Mouse (Mus musculus): ENCODE data around the gene Ccdc92. TPM values are rescaled to one million over a fixed set of nuclear protein-coding genes. Genes with fewer than 3 reads are reported as not detected.

The Ccdc92 gene
- polyA plus RNA-seq (2015; fragmentation: Nextera tagmentation; extraction: Ambion mirVana), result 4.1 and 4.3 TPM in 2 replicates

- Histone ChIP-seq H3K9ac (ENCODE audit: low read depth, low read length) (peak within 1 kb of the TSS; percentile 87), H3K9me3 (ENCODE audit: control insufficient read depth, low read length) (no peaks in the 10 kb centered on the region), H3K4me3 (ENCODE audit: low read length) (peak within 1 kb of the TSS; percentile 96), H3K36me3 (ENCODE audit: control insufficient read depth, insufficient read depth, low read length) (no peaks in the 10 kb centered on the region), H3K27me3 (replicated peaks; ENCODE audit: control insufficient read depth, insufficient read depth, low read length) (peaks cover 13% of the 10 kb centered on the region), H3K27ac (ENCODE audit: low read length) (peak within 1 kb of the TSS; percentile 91), H3K4me1 (ENCODE audit: control insufficient read depth, insufficient read depth, low read length) (peaks cover 16% of the 10 kb centered on the region), H3K4me2 (ENCODE audit: low read depth, low read length) (peak within 1 kb of the TSS; percentile 100)
- WGBS, result under 1% methylated on average over 87 of the region's 103 CpGs
- peak; percentile 96 for ATAC-seq
Measured at GRCm38 (mm10) chr5:124862013-124862866, at the start of gene Ccdc92, which contains the start of gene Zfp664. Ccdc92 (minus strand) TSS chr5:124862424. Zfp664 (plus strand) TSS chr5:124862691.

DNA sequence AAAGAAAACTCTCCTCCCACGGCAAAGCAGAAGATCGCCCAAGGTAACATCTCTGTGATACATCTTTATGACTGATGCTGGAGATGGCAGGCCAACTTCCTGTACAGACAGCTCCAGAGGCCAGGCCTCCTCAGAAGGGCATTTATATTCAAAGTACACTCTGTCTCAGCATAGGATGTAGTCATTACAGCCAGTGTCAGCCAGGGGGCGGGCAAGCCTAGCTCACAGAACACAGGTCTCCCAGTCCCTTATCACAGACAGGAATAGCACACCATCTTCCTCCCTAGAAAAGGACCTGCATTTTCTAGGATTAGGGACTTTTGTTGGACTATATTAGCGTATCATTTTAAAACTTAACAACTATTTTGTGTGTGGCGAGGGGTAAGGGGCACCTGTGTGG lies 46.6 kb upstream of the Ccdc92 start:
- H3K36me3 ChIP-seq (ENCODE audit: control insufficient read depth, insufficient read depth, low read length), result no peaks in the 10 kb centered on the region
- no peaks in the 10 kb centered on the region for H3K9me3 ChIP-seq (ENCODE audit: control insufficient read depth, low read length)
- H3K4me2 ChIP-seq (ENCODE audit: low read depth, low read length), result no peak overlapping the region
- peak; percentile 62 for ATAC-seq
- H3K4me3 ChIP-seq (ENCODE audit: low read length), result no peak overlapping the region
- 22% methylated on average over 5 of the region's 5 CpGs for WGBS
- no peaks in the 10 kb centered on the region for H3K4me1 ChIP-seq (ENCODE audit: control insufficient read depth, insufficient read depth, low read length)
- no peaks in the 10 kb centered on the region for H3K27me3 ChIP-seq (replicated peaks; ENCODE audit: control insufficient read depth, insufficient read depth, low read length)
- H3K27ac ChIP-seq (ENCODE audit: low read length), result no peak overlapping the region
- no peak overlapping the region for H3K9ac ChIP-seq (ENCODE audit: low read depth, low read length)

GRCm38 (mm10) chr5:124906890-124907289 lies 44.7 kb upstream of the Ccdc92 start:
- 66% methylated on average over 13 of the region's 13 CpGs for WGBS
- Histone ChIP-seq H3K27me3 (replicated peaks; ENCODE audit: control insufficient read depth, insufficient read depth, low read length) (no peaks in the 10 kb centered on the region), H3K9me3 (ENCODE audit: control insufficient read depth, low read length) (no peaks in the 10 kb centered on the region), H3K36me3 (ENCODE audit: control insufficient read depth, insufficient read depth, low read length) (no peaks in the 10 kb centered on the region), H3K4me1 (ENCODE audit: control insufficient read depth, insufficient read depth, low read length) (peaks cover 3% of the 10 kb centered on the region; the same call in 1 of the 2 replicates), H3K27ac (ENCODE audit: low read length) (no peak overlapping the region), H3K9ac (ENCODE audit: low read depth, low read length) (no peak overlapping the region), H3K4me3 (ENCODE audit: low read length) (no peak overlapping the region), H3K4me2 (ENCODE audit: low read depth, low read length) (no peak overlapping the region)
- no peak for ATAC-seq

DNA sequence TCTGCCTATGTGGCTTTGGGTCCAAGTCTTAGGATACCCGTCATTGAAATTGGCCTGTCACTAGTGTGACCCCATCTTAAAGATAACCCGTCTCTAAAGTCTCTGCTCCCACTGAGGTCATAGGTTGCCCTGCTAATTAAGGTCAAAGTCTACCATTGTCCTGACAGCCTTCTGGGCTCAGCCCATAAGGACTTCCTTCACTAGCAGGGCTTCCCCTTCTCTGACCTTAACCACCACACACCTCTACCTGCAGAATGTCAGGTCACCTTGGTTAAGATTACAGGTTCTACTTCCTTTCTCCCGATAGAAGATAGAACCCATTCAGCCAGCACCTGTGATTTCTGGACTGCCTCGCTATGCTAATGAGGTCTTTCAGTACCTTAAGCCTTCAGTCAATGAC lies 41.6 kb upstream of the Ccdc92 start:
- peaks cover 9% of the 10 kb centered on the region for H3K4me1 ChIP-seq (ENCODE audit: control insufficient read depth, insufficient read depth, low read length)
- H3K9ac ChIP-seq (ENCODE audit: low read depth, low read length), result no peak overlapping the region
- H3K36me3 ChIP-seq (ENCODE audit: control insufficient read depth, insufficient read depth, low read length), result no peaks in the 10 kb centered on the region
- no peak overlapping the region for H3K27ac ChIP-seq (ENCODE audit: low read length)
- ATAC-seq, result peak; percentile 56
- H3K4me2 ChIP-seq (ENCODE audit: low read depth, low read length), result no peak overlapping the region
- H3K4me3 ChIP-seq (ENCODE audit: low read length), result no peak overlapping the region
- WGBS, result 62% methylated on average over 4 of the region's 4 CpGs
- no peaks in the 10 kb centered on the region; the same call in 1 of the 2 replicates for H3K27me3 ChIP-seq (replicated peaks; ENCODE audit: control insufficient read depth, insufficient read depth, low read length)
- no peaks in the 10 kb centered on the region for H3K9me3 ChIP-seq (ENCODE audit: control insufficient read depth, low read length)

GRCm38 (mm10) chr5:124902195-124902594 lies 40.0 kb upstream of the Ccdc92 start:
- no peaks in the 10 kb centered on the region for H3K36me3 ChIP-seq (ENCODE audit: control insufficient read depth, insufficient read depth, low read length)
- H3K27ac ChIP-seq (ENCODE audit: low read length), result no peak overlapping the region
- no peaks in the 10 kb centered on the region for H3K9me3 ChIP-seq (ENCODE audit: control insufficient read depth, low read length)
- 86% methylated on average over 10 of the region's 10 CpGs for WGBS
- no peak overlapping the region for H3K4me3 ChIP-seq (ENCODE audit: low read length)
- no peak for ATAC-seq
- H3K27me3 ChIP-seq (replicated peaks; ENCODE audit: control insufficient read depth, insufficient read depth, low read length), result no peaks in the 10 kb centered on the region; the same call in 1 of the 2 replicates
- H3K4me1 ChIP-seq (ENCODE audit: control insufficient read depth, insufficient read depth, low read length), result peaks cover 9% of the 10 kb centered on the region
- H3K9ac ChIP-seq (ENCODE audit: low read depth, low read length), result no peak overlapping the region
- no peak overlapping the region for H3K4me2 ChIP-seq (ENCODE audit: low read depth, low read length)

- H3K9me3 ChIP-seq (ENCODE audit: control insufficient read depth, low read length), result no peaks in the 10 kb centered on the region
- H3K9ac ChIP-seq (ENCODE audit: low read depth, low read length), result no peak overlapping the region
- 89% methylated on average over 6 of the region's 6 CpGs for WGBS
- H3K36me3 ChIP-seq (ENCODE audit: control insufficient read depth, insufficient read depth, low read length), result no peaks in the 10 kb centered on the region
- no peak overlapping the region for H3K4me2 ChIP-seq (ENCODE audit: low read depth, low read length)
- H3K27ac ChIP-seq (ENCODE audit: low read length), result no peak overlapping the region
- no peaks in the 10 kb centered on the region; the same call in 1 of the 2 replicates for H3K27me3 ChIP-seq (replicated peaks; ENCODE audit: control insufficient read depth, insufficient read depth, low read length)
- H3K4me1 ChIP-seq (ENCODE audit: control insufficient read depth, insufficient read depth, low read length), result peaks cover 9% of the 10 kb centered on the region
- no peak overlapping the region for H3K4me3 ChIP-seq (ENCODE audit: low read length)
- ATAC-seq, result no peak
Measured at GRCm38 (mm10) chr5:124901675-124902074, 39.5 kb upstream of the Ccdc92 start.

- no peak for ATAC-seq
- H3K9ac ChIP-seq (ENCODE audit: low read depth, low read length), result peak overlapping the region; percentile 19; the same call in 1 of the 2 replicates
- H3K27me3 ChIP-seq (replicated peaks; ENCODE audit: control insufficient read depth, insufficient read depth, low read length), result no peaks in the 10 kb centered on the region; the same call in 1 of the 2 replicates
- H3K4me2 ChIP-seq (ENCODE audit: low read depth, low read length), result no peak overlapping the region
- no peaks in the 10 kb centered on the region for H3K36me3 ChIP-seq (ENCODE audit: control insufficient read depth, insufficient read depth, low read length)
- H3K4me1 ChIP-seq (ENCODE audit: control insufficient read depth, insufficient read depth, low read length), result peaks cover 9% of the 10 kb centered on the region
- no peak overlapping the region for H3K4me3 ChIP-seq (ENCODE audit: low read length)
- WGBS, result 65% methylated on average over 19 of the region's 19 CpGs
- no peak overlapping the region for H3K27ac ChIP-seq (ENCODE audit: low read length)
- no peaks in the 10 kb centered on the region for H3K9me3 ChIP-seq (ENCODE audit: control insufficient read depth, low read length)
Measured at GRCm38 (mm10) chr5:124900738-124901490, 38.7 kb upstream of the Ccdc92 start.

DNA sequence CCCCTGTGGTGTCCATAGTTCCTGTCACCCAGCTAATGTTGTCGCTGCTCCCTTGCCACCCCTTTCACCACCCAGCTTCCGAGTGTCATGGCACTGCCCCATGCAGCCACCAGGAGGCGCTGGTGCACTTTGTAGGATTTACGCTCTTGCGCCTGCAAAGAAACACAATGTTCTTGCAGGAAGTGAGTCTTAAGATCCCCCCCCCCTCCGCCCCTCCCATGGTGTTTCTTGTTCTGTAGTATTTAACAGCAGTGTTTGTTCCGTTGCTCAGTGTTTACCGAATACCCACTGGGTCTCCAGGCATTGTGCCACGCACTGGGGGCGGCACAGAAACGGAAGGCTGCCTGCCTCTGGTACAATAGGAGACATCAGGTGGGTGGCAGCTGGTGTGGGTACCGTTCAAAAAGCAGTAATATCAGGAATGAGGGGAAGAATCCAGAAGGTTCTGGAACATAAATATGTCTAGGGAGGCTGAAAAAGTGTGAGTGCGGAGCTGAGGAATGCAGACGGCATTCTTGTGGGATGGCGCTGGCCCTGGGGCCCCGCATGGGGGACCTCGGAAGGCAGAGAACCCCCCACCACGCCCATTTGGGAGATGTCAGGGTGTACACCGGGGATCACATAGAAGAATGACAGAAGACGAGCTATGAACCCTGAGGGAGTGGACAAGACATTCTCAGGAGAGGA lies 37.9 kb upstream of the Ccdc92 start:
- H3K27ac ChIP-seq (ENCODE audit: low read length), result no peak overlapping the region
- H3K27me3 ChIP-seq (replicated peaks; ENCODE audit: control insufficient read depth, insufficient read depth, low read length), result no peaks in the 10 kb centered on the region; the same call in 1 of the 2 replicates
- WGBS, result 21% methylated on average over 20 of the region's 20 CpGs
- H3K9ac ChIP-seq (ENCODE audit: low read depth, low read length), result peak overlapping the region; percentile 40
- no peaks in the 10 kb centered on the region for H3K9me3 ChIP-seq (ENCODE audit: control insufficient read depth, low read length)
- H3K4me2 ChIP-seq (ENCODE audit: low read depth, low read length), result peak overlapping the region; percentile 65
- peak; percentile 56 for ATAC-seq
- peak overlapping the region; percentile 40 for H3K4me3 ChIP-seq (ENCODE audit: low read length)
- no peaks in the 10 kb centered on the region for H3K36me3 ChIP-seq (ENCODE audit: control insufficient read depth, insufficient read depth, low read length)
- H3K4me1 ChIP-seq (ENCODE audit: control insufficient read depth, insufficient read depth, low read length), result peaks cover 9% of the 10 kb centered on the region

- no peaks in the 10 kb centered on the region; the same call in 1 of the 2 replicates for H3K27me3 ChIP-seq (replicated peaks; ENCODE audit: control insufficient read depth, insufficient read depth, low read length)
- no peak overlapping the region for H3K9ac ChIP-seq (ENCODE audit: low read depth, low read length)
- peaks cover 10% of the 10 kb centered on the region for H3K4me1 ChIP-seq (ENCODE audit: control insufficient read depth, insufficient read depth, low read length)
- H3K36me3 ChIP-seq (ENCODE audit: control insufficient read depth, insufficient read depth, low read length), result no peaks in the 10 kb centered on the region
- H3K4me2 ChIP-seq (ENCODE audit: low read depth, low read length), result no peak overlapping the region
- no peak overlapping the region for H3K4me3 ChIP-seq (ENCODE audit: low read length)
- no peak overlapping the region for H3K27ac ChIP-seq (ENCODE audit: low read length)
- no peaks in the 10 kb centered on the region for H3K9me3 ChIP-seq (ENCODE audit: control insufficient read depth, low read length)
- 42% methylated on average over 5 of the region's 8 CpGs for WGBS
- ATAC-seq, result no peak
Measured at GRCm38 (mm10) chr5:124896135-124896534, 33.9 kb upstream of the Ccdc92 start.

Data from intestine, embryonic 16.5 days (tissue).